Comparison of ENCODE assay signal across 8 mouse cellular contexts in the genomic region with DNA sequence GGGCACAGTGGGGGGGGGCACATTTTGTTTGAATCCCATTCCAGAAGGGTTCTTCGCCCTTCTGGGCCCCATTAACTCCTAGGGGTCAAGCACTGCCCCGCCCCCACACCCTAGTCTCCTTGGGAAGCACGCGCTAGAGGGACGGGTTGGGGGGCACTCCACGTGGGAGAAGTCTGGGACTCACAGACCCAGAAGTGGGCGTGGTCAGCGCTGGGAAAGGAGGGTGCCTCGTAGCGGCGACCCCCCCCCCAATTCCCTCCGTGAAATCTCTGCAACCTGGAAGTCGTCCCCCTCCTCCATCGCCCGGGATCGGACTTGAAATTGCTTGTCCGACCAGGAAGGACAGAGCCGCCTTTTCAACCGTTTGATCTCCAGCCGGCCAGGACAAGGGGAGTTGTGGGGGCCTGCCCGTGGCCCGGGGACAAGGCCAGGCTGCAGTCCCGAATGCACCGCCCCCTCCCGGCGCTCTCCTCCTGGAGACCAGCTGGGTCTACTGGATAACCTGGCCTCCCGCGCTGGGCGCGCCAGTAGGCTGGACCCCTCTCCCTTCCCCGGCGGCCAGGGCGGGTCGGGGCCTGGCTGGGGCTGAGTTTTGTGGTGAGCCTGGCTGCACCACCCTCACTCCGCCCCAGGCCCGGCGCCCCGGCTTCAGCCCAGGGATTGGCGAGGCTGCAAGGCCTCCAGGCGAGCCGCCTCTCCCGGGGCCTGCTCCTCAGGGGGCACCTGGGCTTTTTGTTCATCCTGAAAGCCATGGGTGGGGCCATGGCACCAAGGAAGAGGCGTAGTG. TPM values are rescaled to one million over a fixed set of nuclear protein-coding genes. Genes with fewer than 3 reads are reported as not detected.
DNase-seq lines count a peak whose midpoint lies in the region; ATAC-seq and TF ChIP-seq lines count a peak whose summit lies in the region.

No protein-coding gene starts in this region.

- peak overlapping the region; percentile 92 for H3K4me2 ChIP-seq in embryonic facial prominence, embryonic 15.5 days (replicated peaks)
- H3K4me2 ChIP-seq in limb, embryonic 15.5 days: peak overlapping the region; percentile 97
- peak overlapping the region; percentile 93 for H3K4me2 ChIP-seq in stomach, embryonic 16.5 days (ENCODE audit: low read depth, low read length)

- H3K36me3 ChIP-seq in embryonic facial prominence, embryonic 15.5 days: no peaks in the 10 kb centered on the region
- H3K36me3 ChIP-seq in limb, embryonic 15.5 days: no peaks in the 10 kb centered on the region
- H3K36me3 ChIP-seq in stomach, embryonic 16.5 days (ENCODE audit: control insufficient read depth, insufficient read depth, low read length): no peaks in the 10 kb centered on the region

- H3K27ac ChIP-seq in embryonic facial prominence, embryonic 15.5 days (replicated peaks): peak overlapping the region; percentile 99
- peak overlapping the region; percentile 34; the same call in 1 of the 2 replicates for H3K27ac ChIP-seq in limb, embryonic 15.5 days
- H3K27ac ChIP-seq in stomach, embryonic 16.5 days (ENCODE audit: low read length): peak overlapping the region; percentile 94
- H3K27ac ChIP-seq in gastrocnemius, adult 2 months: no peak overlapping the region

- TF ChIP-seq CTCF in gastrocnemius, adult 2 months (IDR thresholded peaks at IDR 0.05): no peak

- peak; percentile 25; the same call in 1 of the 2 replicates for ATAC-seq in embryonic facial prominence, embryonic 15.5 days (ENCODE audit: insufficient number of reproducible peaks, low FRiP score, low TSS enrichment, low read depth)
- ATAC-seq in limb, embryonic 15.5 days (ENCODE audit: insufficient number of reproducible peaks, low FRiP score, low TSS enrichment, low read depth): no peak
- ATAC-seq in stomach, embryonic 16.5 days (ENCODE audit: insufficient read depth, low FRiP score): peak; percentile 34; the same call in 1 of the 2 replicates
- ATAC-seq in activated CD4-positive, CD25-positive, alpha-beta regulatory T cell, adult 4 months: no peak

- peaks cover 36% of the 10 kb centered on the region for H3K4me1 ChIP-seq in embryonic facial prominence, embryonic 15.5 days
- H3K4me1 ChIP-seq in limb, embryonic 15.5 days: peaks cover 29% of the 10 kb centered on the region
- H3K4me1 ChIP-seq in stomach, embryonic 16.5 days (ENCODE audit: control insufficient read depth, insufficient read depth, low read length): peaks cover 10% of the 10 kb centered on the region; the same call in 1 of the 2 replicates

- intact Hi-C loops in gastrocnemius, adult 2 months (cut with DNase I): no loop called here

- H3K9ac ChIP-seq in embryonic facial prominence, embryonic 15.5 days: peak overlapping the region; percentile 35
- H3K9ac ChIP-seq in limb, embryonic 15.5 days: peak overlapping the region; percentile 5; the same call in 1 of the 2 replicates
- peak overlapping the region; percentile 41 for H3K9ac ChIP-seq in stomach, embryonic 16.5 days (ENCODE audit: low read length)

- peak overlapping the region; percentile 84 for H3K4me3 ChIP-seq in embryonic facial prominence, embryonic 15.5 days (replicated peaks)
- peak overlapping the region; percentile 85 for H3K4me3 ChIP-seq in limb, embryonic 15.5 days
- peak overlapping the region; percentile 75 for H3K4me3 ChIP-seq in stomach, embryonic 16.5 days (replicated peaks; ENCODE audit: low read length)
- no peak overlapping the region for H3K4me3 ChIP-seq in gastrocnemius, adult 2 months

- H3K9me3 ChIP-seq in embryonic facial prominence, embryonic 15.5 days (replicated peaks): no peaks in the 10 kb centered on the region
- no peaks in the 10 kb centered on the region for H3K9me3 ChIP-seq in limb, embryonic 15.5 days
- H3K9me3 ChIP-seq in stomach, embryonic 16.5 days (replicated peaks; ENCODE audit: control insufficient read depth, low read length): no peaks in the 10 kb centered on the region

- under 1% methylated on average over 43 of the region's 43 CpGs for WGBS in embryonic facial prominence, embryonic 15.5 days
- WGBS in limb, embryonic 15.5 days: under 1% methylated on average over 43 of the region's 43 CpGs
- WGBS in stomach, embryonic 16.5 days: 3% methylated on average over 43 of the region's 43 CpGs

- DNase-seq in kidney, postnatal 4 days: peak; percentile 47 to 65
- DNase-seq in kidney, adult 18-20 months: no peak
- DNase-seq in gastrocnemius, adult 2 months: no peak
- no peak for DNase-seq in layer of hippocampus, adult 9-10 months (ENCODE audit: low spot score)

- 0 out of 2 replicates have a peak, but pooled peaks cover 3% of the 10 kb centered on the region for H3K27me3 ChIP-seq in embryonic facial prominence, embryonic 15.5 days
- peaks cover 48% of the 10 kb centered on the region for H3K27me3 ChIP-seq in limb, embryonic 15.5 days
- H3K27me3 ChIP-seq in stomach, embryonic 16.5 days (ENCODE audit: control insufficient read depth, insufficient read depth, low read length): peaks cover 11% of the 10 kb centered on the region

RNA-seq across cellular contexts. Expression of a gene that starts 1.5 kb away (rescaled TPM):
- 27.0 and 28.8 TPM in 2 replicates for polyA plus RNA-seq in embryonic facial prominence, embryonic 15.5 days (2015; fragmentation: Nextera tagmentation; extraction: Ambion mirVana)
- 14.3 and 19.9 TPM in 2 replicates for polyA plus RNA-seq in limb, embryonic 15.5 days (2015; fragmentation: Nextera tagmentation; extraction: Ambion mirVana)
- polyA plus RNA-seq in stomach, embryonic 16.5 days (2015; fragmentation: Nextera tagmentation; extraction: Ambion mirVana): 2.3 and 2.6 TPM in 2 replicates
- total RNA-seq in gastrocnemius, adult 2 months (2021): under 1 TPM in 1 of 2 experiments, not detected in 1; 0.11 TPM
- 10 to 100 TPM; 36.1 to 38.4 TPM for polyA plus RNA-seq in activated CD4-positive, CD25-positive, alpha-beta regulatory T cell, adult 4 months (2017; shearing (Covaris generic))

Comparison
In these comparisons a context has a peak if more than half of its experiments do, and no peak if none do; other contexts are left out.
1. DNase-seq: peak in kidney, postnatal 4 days (2 of 2); none in kidney, adult 18-20 months (single experiment), gastrocnemius, adult 2 months (single experiment) and layer of hippocampus, adult 9-10 months (single experiment).
2. ATAC-seq: peak in embryonic facial prominence, embryonic 15.5 days (single experiment) and stomach, embryonic 16.5 days (single experiment); none in limb, embryonic 15.5 days (single experiment) and activated CD4-positive, CD25-positive, alpha-beta regulatory T cell, adult 4 months (single experiment).
3. Peak in every context shown above with its lines, with median percentiles within 50 percentile points of each other: H3K4me2 ChIP-seq and H3K9ac ChIP-seq.